Mouse (Mus musculus): ENCODE measurements around the gene Psmb11. TPM values are rescaled to one million over a fixed set of nuclear protein-coding genes. Genes with fewer than 3 reads are reported as not detected.

The Psmb11 gene
- total RNA-seq, 2 experiments from 2014 or later = 1.1 TPM; not detected in 1

GRCm38 (mm10) chr14:54634182-54634581 is 12.9 kb downstream of the Psmb11 start:
- intact Hi-C loops (cut with DNase I) = no loop called here
- no peak for DNase-seq

- intact Hi-C loops (cut with DNase I) = loop anchor here (5.0 kb wide), 1 partner anchor 110 kb away; no protein-coding TSS in a partner anchor
- peak; percentile 47 to 60 for DNase-seq
These were observed 15.7 kb downstream of the Psmb11 start for GRCm38 (mm10) chr14:54636954-54637353.

- intact Hi-C loops (cut with DNase I) = loop anchor here (5.0 kb wide), 1 partner anchor 111 kb away; no protein-coding TSS in a partner anchor
These were observed 17.0 kb downstream of the Psmb11 start for GRCm38 (mm10) chr14:54638210-54638609.

GRCm38 (mm10) chr14:54640121-54640520 is 18.9 kb downstream of the Psmb11 start:
- intact Hi-C loops (cut with DNase I) = loop anchor here (5.0 to 10.0 kb wide), 3 partner anchors 33 to 575 kb away; partner anchors contain the start of gene 4931414P19Rik

More at GRCm38 (mm10) chr14:54638210-54638609, 17.0 kb downstream of the Psmb11 start:
- no peak for DNase-seq

GRCm38 (mm10) chr14:54640946-54641304 is 19.7 kb downstream of the Psmb11 start, which contains the start of gene Gm17606:
Gene Gm17606, plus strand, starts transcription at chr14:54640952.
- intact Hi-C loops (cut with DNase I) = loop anchor here (1.0 to 10.0 kb wide), 4 partner anchors 34 to 576 kb away; partner anchors contain the start of gene 4931414P19Rik

More at GRCm38 (mm10) chr14:54640121-54640520, 18.9 kb downstream of the Psmb11 start:
- no peak for DNase-seq

GRCm38 (mm10) chr14:54641305-54641969 is 20.2 kb downstream of the Psmb11 start, which contains the start of gene Cdh24:
Gene Cdh24, minus strand, starts transcription at chr14:54641364.
- intact Hi-C loops (cut with DNase I) = loop anchor here (1.0 to 10.0 kb wide), 4 partner anchors 34 to 577 kb away; partner anchors contain the start of gene 4931414P19Rik

More at GRCm38 (mm10) chr14:54640946-54641304, 19.7 kb downstream of the Psmb11 start, which contains the start of gene Gm17606:
- no peak for DNase-seq

GRCm38 (mm10) chr14:54642224-54642944 is 21.2 kb downstream of the Psmb11 start:
- intact Hi-C loops (cut with DNase I) = loop anchor here (2.0 to 10.0 kb wide), 4 partner anchors 35 to 578 kb away; partner anchors contain the start of gene 4931414P19Rik
- no peak for DNase-seq

More at GRCm38 (mm10) chr14:54641305-54641969, 20.2 kb downstream of the Psmb11 start, which contains the start of gene Cdh24:
- peak; percentile 89 to 90 for DNase-seq

GRCm38 (mm10) chr14:54643011-54643410 is 21.8 kb downstream of the Psmb11 start:
- DNase-seq = no peak
- intact Hi-C loops (cut with DNase I) = loop anchor here (2.0 to 10.0 kb wide), 4 partner anchors 36 to 578 kb away; partner anchors contain the start of gene 4931414P19Rik

- no peak for DNase-seq
- intact Hi-C loops (cut with DNase I) = loop anchor here (5.0 to 10.0 kb wide), 3 partner anchors 37 to 579 kb away; partner anchors contain the start of gene 4931414P19Rik
These were observed 23.1 kb downstream of the Psmb11 start for GRCm38 (mm10) chr14:54644294-54644693.

GRCm38 (mm10) chr14:54646455-54646854 is 25.2 kb downstream of the Psmb11 start:
- intact Hi-C loops (cut with DNase I) = loop anchor here (10.0 kb wide), 1 partner anchor 582 kb away; no protein-coding TSS in a partner anchor
- no peak for DNase-seq

GRCm38 (mm10) chr14:54646898-54647636 is 25.8 kb downstream of the Psmb11 start:
- intact Hi-C loops (cut with DNase I) = loop anchor here (10.0 kb wide), 1 partner anchor 582 kb away; no protein-coding TSS in a partner anchor

GRCm38 (mm10) chr14:54647900-54648299 is 26.7 kb downstream of the Psmb11 start:
- intact Hi-C loops (cut with DNase I) = loop anchor here (10.0 kb wide), 1 partner anchor 583 kb away; no protein-coding TSS in a partner anchor
- no peak for DNase-seq

More at GRCm38 (mm10) chr14:54646898-54647636, 25.8 kb downstream of the Psmb11 start:
- no peak for DNase-seq

GRCm38 (mm10) chr14:54650621-54651454 is 29.6 kb downstream of the Psmb11 start:
- DNase-seq = peak; percentile 81 to 89
- intact Hi-C loops (cut with DNase I) = loop anchor here (2.0 to 5.0 kb wide), 2 partner anchors 36 to 50 kb away; partner anchors contain the start of genes 1700123O20Rik and Acin1

GRCm38 (mm10) chr14:54651556-54651955 is 30.3 kb downstream of the Psmb11 start:
- DNase-seq = no peak

GRCm38 (mm10) chr14:54652787-54653186 is 31.6 kb downstream of the Psmb11 start:
- DNase-seq = no peak
- intact Hi-C loops (cut with DNase I) = loop anchor here (5.0 kb wide), 1 partner anchor 35 kb away; the partner anchor contains the start of genes 1700123O20Rik and Acin1

More at GRCm38 (mm10) chr14:54651556-54651955, 30.3 kb downstream of the Psmb11 start:
- intact Hi-C loops (cut with DNase I) = loop anchor here (2.0 to 5.0 kb wide), 2 partner anchors 36 to 49 kb away; partner anchors contain the start of genes 1700123O20Rik and Acin1

- intact Hi-C loops (cut with DNase I) = loop anchor here (5.0 kb wide), 1 partner anchor 34 kb away; the partner anchor contains the start of genes 1700123O20Rik and Acin1
- DNase-seq = peak; percentile 82 to 87
These were observed 32.3 kb downstream of the Psmb11 start for GRCm38 (mm10) chr14:54653496-54653895.

- no peak for DNase-seq
- intact Hi-C loops (cut with DNase I) = loop anchor here (2.0 kb wide), 1 partner anchor 41 kb away; no protein-coding TSS in a partner anchor
These were observed 38.8 kb downstream of the Psmb11 start for GRCm38 (mm10) chr14:54660009-54660408.
